Mouse (Mus musculus): ENCODE measurements around the gene Arhgap1. TPM values are rescaled to one million over a fixed set of nuclear protein-coding genes. Genes with fewer than 3 reads are reported as not detected.

Arhgap1 gene
- polyA plus RNA-seq, 1 experiment from 2014 or later, result 142 TPM

- WGBS, result 87% methylated on average over 6 of the region's 6 CpGs
- Histone ChIP-seq H3K9ac (no peak overlapping the region), H3K4me1 (no peaks in the 10 kb centered on the region), H3K27me3 (no peaks in the 10 kb centered on the region), H3K36me3 (peaks cover 66% of the 10 kb centered on the region), H3K4me2 (no peak overlapping the region), H3K4me3 (no peak overlapping the region), H3K9me3 (no peaks in the 10 kb centered on the region), H3K27ac (no peak overlapping the region)
- no peak for ATAC-seq (ENCODE audit: borderline replicate concordance, extremely low read depth, low FRiP score, low TSS enrichment)
Measured at GRCm38 (mm10) chr2:91670038-91670437, 20.4 kb downstream of the Arhgap1 start.

DNA sequence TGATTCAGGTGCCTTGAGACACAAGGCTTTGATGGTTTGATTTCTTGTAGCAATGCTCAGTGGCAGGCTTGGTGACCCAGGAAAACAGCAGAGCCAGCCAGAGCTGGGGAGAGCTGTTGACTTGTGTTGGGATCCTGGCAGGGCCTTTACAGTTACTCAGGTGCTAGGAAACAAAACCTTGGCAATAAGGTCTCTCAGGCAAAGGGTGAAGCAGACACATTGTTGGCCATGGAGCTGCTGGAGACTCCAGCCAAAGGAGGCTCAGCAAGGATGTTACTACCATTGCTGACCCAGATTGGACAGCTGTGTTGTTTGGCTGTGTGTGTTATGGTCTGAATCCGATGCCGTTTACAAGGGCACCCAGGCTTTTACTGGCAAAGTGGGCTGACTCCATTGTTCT lies 23.9 kb downstream of the Arhgap1 start:
- no peaks in the 10 kb centered on the region for H3K9me3 ChIP-seq
- ATAC-seq (ENCODE audit: borderline replicate concordance, extremely low read depth, low FRiP score, low TSS enrichment), result no peak
- no peak overlapping the region for H3K4me2 ChIP-seq
- H3K27ac ChIP-seq, result no peak overlapping the region
- no peak overlapping the region for H3K4me3 ChIP-seq
- WGBS, result 96% methylated on average over 2 of the region's 2 CpGs
- peaks cover 73% of the 10 kb centered on the region for H3K36me3 ChIP-seq
- H3K9ac ChIP-seq, result no peak overlapping the region
- no peaks in the 10 kb centered on the region for H3K4me1 ChIP-seq
- no peaks in the 10 kb centered on the region for H3K27me3 ChIP-seq

DNA sequence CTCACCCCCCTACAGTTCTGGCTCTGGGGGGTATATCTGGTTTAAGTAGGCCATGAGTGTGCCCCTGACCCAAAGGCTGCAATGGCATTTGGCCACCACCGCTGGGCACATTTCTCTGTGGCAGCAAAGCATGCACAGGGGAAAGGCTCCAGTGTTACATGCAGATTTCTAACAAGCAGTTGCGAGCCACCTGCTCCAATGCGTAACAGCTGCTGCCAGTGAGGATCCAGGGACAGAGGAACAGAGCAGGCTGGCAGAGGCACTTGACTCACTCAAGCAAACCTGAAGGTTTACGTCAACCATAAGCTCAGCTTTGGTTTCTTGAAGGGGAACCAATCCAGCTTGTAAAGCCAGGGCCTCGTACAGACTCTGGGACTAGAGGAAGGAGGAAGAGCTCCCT lies 25.2 kb downstream of the Arhgap1 start:
- Histone ChIP-seq H3K27ac (no peak overlapping the region), H3K9ac (no peak overlapping the region), H3K27me3 (no peaks in the 10 kb centered on the region), H3K4me1 (no peaks in the 10 kb centered on the region), H3K9me3 (no peaks in the 10 kb centered on the region), H3K36me3 (peaks cover 65% of the 10 kb centered on the region), H3K4me2 (no peak overlapping the region), H3K4me3 (no peak overlapping the region)
- WGBS, result 85% methylated on average over 5 of the region's 5 CpGs
- no peak for ATAC-seq (ENCODE audit: borderline replicate concordance, extremely low read depth, low FRiP score, low TSS enrichment)

DNA sequence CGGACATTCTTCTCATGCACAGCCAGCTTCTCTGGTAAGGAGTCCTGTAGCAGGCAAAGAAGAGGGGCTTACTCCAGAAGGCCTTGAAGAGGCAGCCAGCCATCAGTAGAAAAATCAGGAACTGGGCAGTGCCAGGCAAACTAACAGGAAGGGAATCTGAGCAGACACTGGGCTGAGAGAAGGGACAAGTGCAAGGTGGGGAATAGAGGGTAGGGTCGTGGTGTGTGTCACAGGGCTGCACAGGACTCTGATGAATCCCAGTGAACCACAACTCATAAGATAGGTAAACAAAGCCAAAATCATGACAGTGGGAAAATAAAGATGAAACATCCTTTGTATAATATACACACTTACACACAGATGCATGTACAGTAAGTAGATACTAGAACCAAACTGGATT lies 26.8 kb downstream of the Arhgap1 start:
- H3K4me1 ChIP-seq, result no peaks in the 10 kb centered on the region
- peaks cover 67% of the 10 kb centered on the region for H3K36me3 ChIP-seq
- H3K27ac ChIP-seq, result no peak overlapping the region
- H3K27me3 ChIP-seq, result no peaks in the 10 kb centered on the region
- ATAC-seq (ENCODE audit: borderline replicate concordance, extremely low read depth, low FRiP score, low TSS enrichment), result no peak
- H3K4me3 ChIP-seq, result no peak overlapping the region
- no peaks in the 10 kb centered on the region for H3K9me3 ChIP-seq
- no peak overlapping the region for H3K4me2 ChIP-seq
- WGBS, result 63% methylated on average over 2 of the region's 2 CpGs
- no peak overlapping the region for H3K9ac ChIP-seq

DNA sequence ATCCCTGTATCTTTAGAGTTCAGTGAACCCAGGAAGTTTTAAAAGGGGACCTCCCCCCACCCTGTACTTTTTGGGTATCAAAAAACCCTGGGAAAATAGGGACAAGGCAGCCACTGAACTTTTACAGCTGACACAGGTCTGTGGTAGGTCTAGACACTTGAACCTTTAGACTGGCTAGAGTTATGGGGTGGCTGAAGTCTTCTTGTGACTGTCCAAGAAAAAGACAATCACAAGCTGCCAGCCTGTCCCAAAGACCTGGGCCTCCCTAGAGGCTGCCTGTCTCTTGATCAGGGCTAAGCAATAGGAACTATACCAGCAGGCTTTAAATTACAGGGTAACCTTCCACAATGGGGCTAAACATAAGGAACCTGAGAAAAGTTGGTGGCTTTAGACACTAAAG lies 27.3 kb downstream of the Arhgap1 start:
- H3K4me2 ChIP-seq, result no peak overlapping the region
- H3K4me1 ChIP-seq, result no peaks in the 10 kb centered on the region
- H3K4me3 ChIP-seq, result no peak overlapping the region
- no peaks in the 10 kb centered on the region for H3K9me3 ChIP-seq
- H3K27me3 ChIP-seq, result no peaks in the 10 kb centered on the region
- no peak overlapping the region for H3K27ac ChIP-seq
- peaks cover 67% of the 10 kb centered on the region for H3K36me3 ChIP-seq
- no peak overlapping the region for H3K9ac ChIP-seq
- no peak for ATAC-seq (ENCODE audit: borderline replicate concordance, extremely low read depth, low FRiP score, low TSS enrichment)

- WGBS, result 55% methylated on average over 4 of the region's 4 CpGs
- Histone ChIP-seq H3K4me2 (no peak overlapping the region), H3K27me3 (no peaks in the 10 kb centered on the region), H3K4me1 (no peaks in the 10 kb centered on the region), H3K4me3 (no peak overlapping the region), H3K27ac (no peak overlapping the region), H3K9ac (no peak overlapping the region), H3K9me3 (no peaks in the 10 kb centered on the region), H3K36me3 (peaks cover 27% of the 10 kb centered on the region)
- no peak for ATAC-seq (ENCODE audit: borderline replicate concordance, extremely low read depth, low FRiP score, low TSS enrichment)
Measured at GRCm38 (mm10) chr2:91682850-91683249, 33.2 kb downstream of the Arhgap1 start.

DNA sequence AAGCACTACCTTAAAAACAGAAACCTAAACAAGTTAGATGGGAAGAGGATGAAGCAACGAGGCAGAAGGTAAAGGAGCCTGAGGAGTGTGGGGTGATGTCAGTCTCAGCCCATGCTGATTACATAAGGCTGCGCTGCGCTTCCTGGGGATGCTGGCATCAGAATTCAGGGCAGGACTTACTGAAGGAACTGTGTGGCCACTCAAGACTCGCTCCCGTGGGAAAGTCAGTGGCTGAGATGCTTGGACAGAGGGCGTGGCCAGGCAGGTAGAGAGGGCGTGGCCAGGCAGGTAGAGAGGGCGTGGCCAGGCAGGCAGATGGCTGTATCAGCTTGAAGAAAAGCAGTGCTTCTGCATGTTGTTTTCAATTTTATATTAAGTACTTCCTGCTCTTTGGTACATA lies 34.3 kb downstream of the Arhgap1 start:
- Histone ChIP-seq H3K4me3 (no peak overlapping the region), H3K36me3 (peaks cover 24% of the 10 kb centered on the region), H3K4me1 (no peaks in the 10 kb centered on the region), H3K9me3 (no peaks in the 10 kb centered on the region), H3K9ac (no peak overlapping the region), H3K4me2 (no peak overlapping the region), H3K27me3 (no peaks in the 10 kb centered on the region), H3K27ac (no peak overlapping the region)
- no peak for ATAC-seq (ENCODE audit: borderline replicate concordance, extremely low read depth, low FRiP score, low TSS enrichment)
- 66% methylated on average over 8 of the region's 8 CpGs for WGBS

GRCm38 (mm10) chr2:91689452-91689851 lies 39.8 kb downstream of the Arhgap1 start:
- H3K9me3 ChIP-seq, result no peaks in the 10 kb centered on the region
- no peaks in the 10 kb centered on the region for H3K27me3 ChIP-seq
- no peak for ATAC-seq (ENCODE audit: borderline replicate concordance, extremely low read depth, low FRiP score, low TSS enrichment)
- H3K9ac ChIP-seq, result no peak overlapping the region
- H3K27ac ChIP-seq, result no peak overlapping the region
- H3K36me3 ChIP-seq, result peaks cover 14% of the 10 kb centered on the region; the same call in 1 of the 2 replicates
- no peak overlapping the region for H3K4me2 ChIP-seq
- no peaks in the 10 kb centered on the region for H3K4me1 ChIP-seq
- no peak overlapping the region for H3K4me3 ChIP-seq
- WGBS, result 82% methylated on average over 7 of the region's 7 CpGs

DNA sequence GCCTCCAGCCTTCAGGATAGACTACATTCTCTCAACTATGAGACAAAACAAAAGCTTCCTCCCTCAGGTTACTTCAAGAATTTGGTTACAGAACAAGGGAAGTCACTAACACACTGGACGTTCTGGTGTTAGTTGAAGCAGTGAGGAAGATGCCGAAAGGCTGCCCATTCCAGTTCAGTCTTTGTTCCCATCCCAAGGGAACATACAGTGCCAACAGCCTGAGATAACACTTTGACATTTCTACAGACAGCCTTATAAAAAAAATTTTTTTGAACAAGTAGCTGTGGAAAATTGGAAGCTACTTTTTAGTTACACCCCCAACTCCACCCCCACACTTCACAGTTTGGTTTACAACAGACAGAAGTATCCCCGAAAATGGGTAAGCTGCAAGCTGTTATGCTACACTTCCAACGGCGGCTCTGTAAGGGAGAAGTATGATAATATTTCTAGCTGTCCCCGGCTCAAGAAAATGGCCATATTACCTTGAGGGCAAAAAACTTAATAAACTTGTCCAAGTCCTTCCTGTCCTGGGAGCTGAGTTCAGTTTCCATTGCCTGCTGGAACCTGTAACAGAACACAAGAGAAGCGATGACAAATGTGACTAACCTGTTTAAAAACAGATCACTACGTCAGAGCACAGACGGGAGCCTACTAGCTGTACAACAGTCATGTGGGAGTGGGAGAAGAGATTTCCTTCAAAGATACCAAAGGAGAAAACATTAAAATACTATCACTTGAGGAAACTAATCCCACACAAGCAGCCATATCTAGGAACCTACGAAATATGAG lies 46.0 kb downstream of the Arhgap1 start:
- Histone ChIP-seq H3K4me1 (no peaks in the 10 kb centered on the region), H3K36me3 (no peaks in the 10 kb centered on the region), H3K27ac (no peak overlapping the region), H3K9ac (no peak overlapping the region), H3K4me3 (no peak overlapping the region), H3K4me2 (no peak overlapping the region), H3K9me3 (no peaks in the 10 kb centered on the region), H3K27me3 (no peaks in the 10 kb centered on the region)
- 81% methylated on average over 10 of the region's 10 CpGs for WGBS
- no peak for ATAC-seq (ENCODE audit: borderline replicate concordance, extremely low read depth, low FRiP score, low TSS enrichment)

DNA sequence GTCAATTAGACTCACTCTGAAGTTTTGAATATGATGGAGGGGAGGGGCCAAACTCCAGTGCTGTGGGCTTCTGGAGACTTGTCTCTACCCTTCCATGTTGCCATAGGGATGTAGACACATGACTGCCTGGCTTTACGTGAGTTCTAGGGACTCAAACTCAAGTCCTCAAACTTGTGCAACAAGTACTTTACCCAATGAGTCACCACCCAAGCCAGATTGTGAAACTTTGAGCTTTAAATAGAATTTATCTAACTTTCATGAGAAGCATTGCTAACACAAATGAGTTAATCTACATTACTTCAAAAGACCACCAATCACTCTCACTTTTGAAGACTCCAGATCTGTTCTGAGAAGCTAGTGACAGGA lies 46.5 kb downstream of the Arhgap1 start:
- Histone ChIP-seq H3K4me3 (no peak overlapping the region), H3K9me3 (no peaks in the 10 kb centered on the region), H3K4me1 (no peaks in the 10 kb centered on the region), H3K4me2 (no peak overlapping the region), H3K36me3 (no peaks in the 10 kb centered on the region), H3K27me3 (no peaks in the 10 kb centered on the region), H3K9ac (no peak overlapping the region), H3K27ac (no peak overlapping the region)
- no peak for ATAC-seq (ENCODE audit: borderline replicate concordance, extremely low read depth, low FRiP score, low TSS enrichment)
- 57% methylated on average over 1 of the region's 1 CpGs for WGBS

GRCm38 (mm10) chr2:91699225-91699624 lies 49.6 kb downstream of the Arhgap1 start:
- no peak for ATAC-seq (ENCODE audit: borderline replicate concordance, extremely low read depth, low FRiP score, low TSS enrichment)
- no peaks in the 10 kb centered on the region for H3K27me3 ChIP-seq
- H3K9ac ChIP-seq, result no peak overlapping the region
- H3K4me1 ChIP-seq, result no peaks in the 10 kb centered on the region
- no peaks in the 10 kb centered on the region for H3K36me3 ChIP-seq
- no peak overlapping the region for H3K27ac ChIP-seq
- 56% methylated on average over 1 of the region's 1 CpGs for WGBS
- H3K4me2 ChIP-seq, result no peak overlapping the region
- no peak overlapping the region for H3K4me3 ChIP-seq
- no peaks in the 10 kb centered on the region for H3K9me3 ChIP-seq

DNA sequence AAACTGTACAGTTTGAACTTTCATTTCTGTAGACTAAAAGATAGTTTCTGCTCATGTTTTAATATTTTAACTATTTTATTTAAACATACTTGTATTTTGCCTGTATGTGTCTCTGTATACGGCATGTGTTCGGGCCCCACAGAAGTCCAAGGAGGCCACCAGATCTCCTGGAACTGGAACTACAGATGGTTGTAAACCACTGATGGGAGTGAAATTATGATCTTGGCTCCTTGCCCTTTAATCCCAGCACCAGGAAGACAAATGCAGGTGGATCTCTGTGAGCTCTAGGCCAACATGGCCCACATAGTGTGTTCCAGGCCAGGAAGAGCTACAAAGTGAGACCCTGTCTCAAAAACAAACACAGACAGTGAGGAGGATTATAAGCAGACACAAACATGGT lies 51.7 kb downstream of the Arhgap1 start:
- H3K4me2 ChIP-seq, result no peak overlapping the region
- no peaks in the 10 kb centered on the region for H3K9me3 ChIP-seq
- no peak overlapping the region for H3K9ac ChIP-seq
- no peak overlapping the region for H3K4me3 ChIP-seq
- ATAC-seq (ENCODE audit: borderline replicate concordance, extremely low read depth, low FRiP score, low TSS enrichment), result no peak
- no peaks in the 10 kb centered on the region for H3K36me3 ChIP-seq
- no peaks in the 10 kb centered on the region for H3K4me1 ChIP-seq
- H3K27ac ChIP-seq, result no peak overlapping the region
- no peaks in the 10 kb centered on the region for H3K27me3 ChIP-seq
- 99% methylated on average over 2 of the region's 2 CpGs for WGBS

DNA sequence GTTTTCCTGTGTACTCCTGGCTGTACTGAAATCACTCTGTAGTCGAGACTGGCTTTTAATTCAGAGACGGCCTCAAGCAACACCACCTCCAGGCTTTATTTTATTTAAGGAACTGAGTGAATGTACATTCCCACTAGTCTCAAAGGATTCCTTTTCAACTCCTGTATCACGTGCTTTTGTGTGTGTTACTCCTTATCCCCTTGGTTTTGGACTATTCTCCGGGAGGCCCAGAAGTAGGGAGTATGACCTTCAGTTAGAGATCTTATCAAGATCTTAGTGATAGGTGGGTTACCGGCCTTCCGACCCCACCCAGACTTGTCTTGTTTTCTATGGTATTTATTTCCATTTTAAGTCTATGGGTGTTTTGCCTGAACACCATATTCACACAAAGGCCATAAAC lies 56.1 kb downstream of the Arhgap1 start:
- Histone ChIP-seq H3K9ac (no peak overlapping the region), H3K4me1 (peaks cover 12% of the 10 kb centered on the region), H3K36me3 (no peaks in the 10 kb centered on the region), H3K4me3 (no peak overlapping the region), H3K27me3 (no peaks in the 10 kb centered on the region), H3K9me3 (no peaks in the 10 kb centered on the region), H3K27ac (no peak overlapping the region), H3K4me2 (no peak overlapping the region)
- ATAC-seq (ENCODE audit: borderline replicate concordance, extremely low read depth, low FRiP score, low TSS enrichment), result no peak
- 78% methylated on average over 6 of the region's 6 CpGs for WGBS

Data from lung, embryonic 15.5 days (tissue).